Mouse (Mus musculus) ES-Bruce4 (cell line): ENCODE measurements at regions not wholly inside any gene's neighbourhood (a gene's known extent, or its start where the extent isn't known, plus 50 kb on each side); places are given as distances from the start of the nearest gene placed in this dataset.

Experiments
- H3K27ac ChIP-seq: 2 replicates; pipeline ENCODE4 v1.5.1; 2012; ENCODE audit warnings: low read length, inconsistent platforms; ENCODE audit not compliant: insufficient read depth
- H3K27me3 ChIP-seq: 2 replicates; pipeline ENCODE4 v1.6.1; 2012; ENCODE audit warnings: mild to moderate bottlenecking, low read length, inconsistent platforms; ENCODE audit not compliant: control insufficient read depth, poor library complexity, insufficient read depth, severe bottlenecking
- H3K36me3 ChIP-seq: 2 replicates; pipeline ENCODE4 v1.6.1; 2012; ENCODE audit warnings: inconsistent platforms, mild to moderate bottlenecking, low read length, moderate library complexity; ENCODE audit not compliant: control insufficient read depth, poor library complexity, insufficient read depth, severe bottlenecking
- H3K4me1 ChIP-seq: one replicate; pipeline ENCODE4 v1.8.1; 2011; ENCODE audit warnings: low read length; ENCODE audit not compliant: control insufficient read depth, insufficient read depth
- H3K4me3 ChIP-seq: 2 replicates; pipeline ENCODE4 v1.5.1; 2011; ENCODE audit warnings: low read depth, mild to moderate bottlenecking, low read length
- H3K9ac ChIP-seq: 2 replicates; pipeline ENCODE4 v1.6.1; 2012; ENCODE audit warnings: low read depth, mild to moderate bottlenecking, inconsistent platforms; ENCODE audit not compliant: poor library complexity, severe bottlenecking
- H3K9me3 ChIP-seq: replicated peaks from 2 replicates; pipeline ENCODE4 v1.6.1; 2012; ENCODE audit warnings: mild to moderate bottlenecking, low read length, inconsistent platforms; ENCODE audit not compliant: control insufficient read depth, poor library complexity, insufficient read depth, severe bottlenecking
- CTCF ChIP-seq: IDR thresholded peaks from one replicate; pipeline ENCODE4 v1.8.1; 2011; ENCODE audit warnings: low read depth, low read length
- EP300 ChIP-seq: IDR thresholded peaks from 2 replicates; pipeline ENCODE4 v1.6.1; 2011; ENCODE audit warnings: low read depth, low read length; ENCODE audit not compliant: insufficient read depth
- POLR2A ChIP-seq: IDR thresholded peaks from one replicate; pipeline ENCODE4 v1.8.1; 2011; ENCODE audit warnings: low read length; ENCODE audit not compliant: insufficient read depth

DNA sequence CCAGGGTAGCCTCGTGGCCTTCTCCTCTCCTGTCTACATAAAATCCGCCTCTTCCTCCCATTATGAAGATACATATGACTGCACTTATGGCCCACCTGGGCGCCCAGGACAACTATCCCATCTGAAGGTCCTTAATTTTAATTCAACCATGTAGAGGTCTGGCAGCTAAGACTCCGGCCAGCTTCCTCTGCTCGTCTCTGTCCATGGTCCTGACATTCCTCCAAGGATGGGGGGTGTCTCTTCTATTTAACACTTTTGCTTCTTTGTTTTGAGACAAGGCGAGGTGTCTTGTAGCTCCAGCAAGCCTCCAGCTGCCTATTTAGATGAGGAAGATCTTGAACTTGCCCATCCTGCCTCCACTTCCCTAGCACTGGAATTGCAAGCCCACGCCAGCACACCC is 83.0 kb upstream of the Unc5b start:
- Histone ChIP-seq H3K4me1 (no peaks in the 10 kb centered on the region), H3K9me3 (no peaks in the 10 kb centered on the region), H3K9ac (no peak overlapping the region), H3K4me3 (no peak overlapping the region), H3K27me3 (no peaks in the 10 kb centered on the region), H3K27ac (no peak overlapping the region), H3K36me3 (no peaks in the 10 kb centered on the region)
- TF ChIP-seq EP300: no peak
- TF ChIP-seq CTCF: no peak
- TF ChIP-seq POLR2A: no peak

DNA sequence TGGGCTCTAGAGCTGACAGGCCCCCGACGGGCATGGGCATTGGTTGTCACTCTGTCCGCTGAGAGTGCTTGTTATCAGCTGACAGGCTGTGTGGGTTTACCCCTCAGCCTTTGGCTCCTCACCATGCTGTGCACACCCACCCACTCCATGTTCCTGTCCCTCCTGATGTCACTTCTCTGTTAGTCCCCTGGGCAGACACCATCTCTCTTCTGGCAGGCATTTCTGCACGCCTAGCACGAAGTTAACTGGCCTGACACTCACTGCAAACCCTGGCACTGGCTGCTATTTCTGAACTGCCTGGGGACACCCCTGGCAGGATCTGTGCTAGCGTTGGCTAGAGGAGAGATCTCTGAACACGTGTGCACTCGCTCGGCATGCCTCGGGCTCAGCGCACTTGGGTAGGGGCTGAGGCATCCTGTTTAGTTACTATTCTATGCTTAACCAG is 82.1 kb upstream of the Unc5b start:
- Histone ChIP-seq H3K36me3 (no peaks in the 10 kb centered on the region), H3K9me3 (no peaks in the 10 kb centered on the region), H3K27ac (no peak overlapping the region), H3K9ac (no peak overlapping the region), H3K27me3 (no peaks in the 10 kb centered on the region), H3K4me1 (no peaks in the 10 kb centered on the region), H3K4me3 (no peak overlapping the region)
- TF ChIP-seq EP300 (no peak), CTCF (no peak), POLR2A (no peak)

- no peaks in the 10 kb centered on the region for H3K27me3 ChIP-seq
- no peak overlapping the region for H3K4me3 ChIP-seq
- no peak overlapping the region for H3K27ac ChIP-seq
- no peaks in the 10 kb centered on the region for H3K4me1 ChIP-seq
- H3K9me3 ChIP-seq: no peaks in the 10 kb centered on the region
- no peaks in the 10 kb centered on the region for H3K36me3 ChIP-seq
- TF ChIP-seq POLR2A: no peak
- no peak for TF ChIP-seq CTCF
- no peak for TF ChIP-seq EP300
- no peak overlapping the region for H3K9ac ChIP-seq
Measured at GRCm38 (mm10) chr10:60904351-60904750, 73.0 kb upstream of the Unc5b start.

DNA sequence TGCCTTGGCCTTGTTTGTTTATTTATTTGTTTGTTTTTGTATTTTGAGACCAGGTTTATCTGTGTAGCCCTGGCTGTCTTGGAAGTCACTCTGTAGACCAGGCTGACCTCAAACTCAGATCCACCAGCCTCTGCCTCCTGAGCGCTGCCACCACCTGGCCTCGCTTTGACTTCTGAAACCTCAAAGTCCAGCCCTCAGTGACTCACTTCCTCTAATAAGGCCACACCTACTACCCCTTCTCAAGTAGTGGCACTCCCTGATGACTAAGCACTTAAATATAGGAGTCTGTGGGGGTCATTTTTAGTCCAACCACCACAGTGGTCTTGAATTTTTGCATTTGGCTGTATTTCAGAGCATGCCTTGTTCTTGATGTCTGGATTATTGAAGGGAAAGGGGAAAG is 69.6 kb upstream of the Unc5b start:
- H3K9me3 ChIP-seq: no peaks in the 10 kb centered on the region
- no peak for TF ChIP-seq EP300
- no peak for TF ChIP-seq POLR2A
- TF ChIP-seq CTCF: no peak
- no peaks in the 10 kb centered on the region for H3K4me1 ChIP-seq
- H3K27ac ChIP-seq: no peak overlapping the region
- H3K27me3 ChIP-seq: no peaks in the 10 kb centered on the region
- no peak overlapping the region for H3K4me3 ChIP-seq
- no peaks in the 10 kb centered on the region for H3K36me3 ChIP-seq
- H3K9ac ChIP-seq: no peak overlapping the region

DNA sequence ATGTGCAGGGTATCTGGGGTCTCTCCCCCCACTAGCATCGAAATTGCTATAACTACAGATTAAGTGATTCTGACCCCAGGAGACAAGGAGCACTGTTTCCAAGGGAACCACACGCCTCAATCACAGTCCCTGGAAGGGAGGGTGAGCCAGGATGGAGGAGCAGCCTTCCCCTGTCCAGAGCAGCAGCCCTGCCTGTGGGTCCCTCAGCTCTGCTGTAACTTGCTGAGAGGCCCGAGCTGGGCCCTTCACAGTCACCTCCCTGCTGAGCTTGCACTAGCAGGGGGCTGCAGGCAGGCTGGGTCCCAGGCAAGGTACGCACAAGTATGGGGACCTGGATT is 62.4 kb upstream of the Unc5b start:
- H3K9ac ChIP-seq: no peak overlapping the region
- no peak overlapping the region for H3K27ac ChIP-seq
- H3K9me3 ChIP-seq: no peaks in the 10 kb centered on the region
- H3K4me1 ChIP-seq: no peaks in the 10 kb centered on the region
- TF ChIP-seq CTCF: no peak
- no peak for TF ChIP-seq POLR2A
- no peak for TF ChIP-seq EP300
- no peaks in the 10 kb centered on the region for H3K27me3 ChIP-seq
- H3K4me3 ChIP-seq: no peak overlapping the region
- no peaks in the 10 kb centered on the region for H3K36me3 ChIP-seq

DNA sequence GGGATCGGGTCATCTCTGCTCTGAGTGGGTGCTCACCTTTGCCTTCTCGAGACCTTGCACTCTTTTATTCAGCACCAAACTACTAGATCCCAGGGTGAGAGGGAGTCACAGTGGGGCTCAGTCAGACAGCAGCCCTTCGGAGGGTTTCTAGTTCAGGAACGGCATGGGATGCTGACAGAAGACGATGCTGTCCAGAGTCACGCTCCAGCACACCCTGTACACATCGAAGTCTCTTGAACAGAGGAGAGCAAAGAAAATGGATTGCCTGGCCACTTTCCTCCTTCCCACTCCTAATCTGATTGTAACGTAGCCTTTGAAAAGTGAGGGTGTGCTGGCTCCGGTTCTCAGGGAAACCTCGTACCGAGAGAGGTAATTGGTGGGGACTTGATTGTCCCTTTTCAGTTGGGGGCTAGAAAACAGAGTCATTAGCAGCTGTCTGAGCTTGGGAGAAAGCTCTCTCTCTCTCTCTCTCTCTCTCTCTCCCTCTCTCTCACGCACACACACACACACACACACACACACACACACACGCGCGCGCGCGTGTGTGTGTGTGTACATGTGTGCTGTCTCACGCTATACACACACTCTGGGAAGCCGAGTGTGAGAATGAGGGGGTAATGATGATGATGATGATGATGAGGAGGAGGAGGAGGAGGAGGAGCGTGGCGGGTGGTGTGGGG is 61.9 kb upstream of the Unc5b start:
- Histone ChIP-seq H3K4me1 (no peaks in the 10 kb centered on the region), H3K27ac (no peak overlapping the region), H3K9ac (no peak overlapping the region), H3K9me3 (no peaks in the 10 kb centered on the region), H3K27me3 (no peaks in the 10 kb centered on the region), H3K4me3 (no peak overlapping the region), H3K36me3 (no peaks in the 10 kb centered on the region)
- TF ChIP-seq EP300 (no peak), CTCF (no peak), POLR2A (no peak)
